Mouse (Mus musculus): Measurements from ENCODE around the gene Cgnl1. TPM values are rescaled to one million over a fixed set of nuclear protein-coding genes. Genes with fewer than 3 reads are reported as not detected.

Gene Cgnl1
- total and polyA plus RNA-seq, 3 experiments: 0.03 TPM; not detected in 2

DNA sequence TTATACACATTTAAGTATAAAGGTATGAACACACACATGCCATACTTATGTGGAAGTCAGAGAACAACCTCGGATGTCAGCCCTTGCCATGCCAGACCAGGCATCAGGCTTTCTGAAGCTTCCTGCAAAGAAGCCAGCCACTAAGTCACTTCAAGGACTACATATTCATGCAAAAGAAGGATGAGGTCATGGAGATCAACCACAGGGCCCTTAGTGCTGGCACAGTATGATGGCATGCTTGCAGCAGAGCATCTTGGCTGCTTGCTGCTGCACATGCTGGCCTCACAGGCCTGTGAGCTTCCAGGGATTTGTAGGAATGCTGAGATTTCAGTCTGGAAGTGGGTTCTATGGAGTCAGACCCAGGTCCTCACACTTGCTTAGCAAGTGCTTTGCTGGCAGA, 188.6 kb downstream of the Cgnl1 start:
- no peak overlapping the region for H3K4me2 ChIP-seq (ENCODE audit: insufficient read depth, low read depth, poor library complexity, severe bottlenecking)
- TF ChIP-seq JUN (IDR thresholded peaks at IDR 0.05; ENCODE audit: insufficient read depth, low read depth, low read length) (no peak), ZC3H11A (IDR thresholded peaks at IDR 0.05; ENCODE audit: low read depth, low read length) (no peak), NELFE (IDR thresholded peaks at IDR 0.05; ENCODE audit: low read depth, low read length) (no peak), CHD1 (IDR thresholded peaks at IDR 0.05; ENCODE audit: low read depth, low read length) (no peak), MEF2A (IDR thresholded peaks at IDR 0.05; ENCODE audit: borderline replicate concordance, low read depth, low read length) (no peak), MAX (IDR thresholded peaks at IDR 0.05; ENCODE audit: low read length) (no peak), RCOR1 (conservative IDR thresholded peaks at IDR 0.05; ENCODE audit: low read depth, low read length) (no peak), CTCF (conservative IDR thresholded peaks at IDR 0.05 in 1 of 2, IDR thresholded peaks at IDR 0.05 in 1 of 2; ENCODE audit: low read depth in 2 of 2, low read length in 2 of 2) (no peak), SIN3A (IDR thresholded peaks at IDR 0.05; ENCODE audit: low read length) (no peak), ZKSCAN1 (IDR thresholded peaks at IDR 0.05; ENCODE audit: borderline replicate concordance, low read depth, low read length) (no peak), IRF4 (IDR thresholded peaks at IDR 0.05; ENCODE audit: low read depth, low read length) (no peak), USF1 (IDR thresholded peaks at IDR 0.05; ENCODE audit: low read depth, low read length) (no peak), NRF1 (IDR thresholded peaks at IDR 0.05; ENCODE audit: low read depth, low read length) (no peak), E2F4 (IDR thresholded peaks at IDR 0.05; ENCODE audit: insufficient replicate concordance, low read depth, low read length) (no peak)
- no peak for DNase-seq (ENCODE audit: extremely low read depth)
- H3K79me2 ChIP-seq (replicated peaks; ENCODE audit: control insufficient read depth, extremely low read depth, insufficient read depth, poor library complexity, severe bottlenecking): no peaks in the 10 kb centered on the region
- no peak overlapping the region for H3K27ac ChIP-seq (ENCODE audit: insufficient read depth, low read depth)
- dilution Hi-C loops (cut with MboI; ENCODE audit: extremely low pct_ligation_motif_present, extremely low pct_unique_long_range_greater_than_20kb, low sequenced_read_pairs): no loop called here
- H3K9me3 ChIP-seq (replicated peaks; ENCODE audit: low read length): peaks cover 19% of the 10 kb centered on the region
- H3K36me3 ChIP-seq (replicated peaks in 1 of 2; ENCODE audit: control insufficient read depth in 1 of 2, insufficient read depth in 1 of 2, low read length in 1 of 2): peaks cover 0 to 43% of the 10 kb centered on the region in 2 experiments
- H3K4me1 ChIP-seq (ENCODE audit: control insufficient read depth in 1 of 2, insufficient read depth in 2 of 2): peaks cover 0 to 4% of the 10 kb centered on the region in 2 experiments; a peak in 1 of 4 replicates
- no peak overlapping the region for H3K4me3 ChIP-seq (replicated peaks in 1 of 3; ENCODE audit: low read depth in 2 of 3, low read length in 2 of 3, poor library complexity in 1 of 3)
- no peak overlapping the region for H3K9ac ChIP-seq (ENCODE audit: insufficient read depth, low read depth)
- H3K27me3 ChIP-seq (replicated peaks): no peaks in the 10 kb centered on the region
- in situ Hi-C loops (cut with MboI; ENCODE audit: low pct_ligation_motif_present, low pct_unique_long_range_greater_than_20kb, low sequenced_read_pairs): no loop called here

DNA sequence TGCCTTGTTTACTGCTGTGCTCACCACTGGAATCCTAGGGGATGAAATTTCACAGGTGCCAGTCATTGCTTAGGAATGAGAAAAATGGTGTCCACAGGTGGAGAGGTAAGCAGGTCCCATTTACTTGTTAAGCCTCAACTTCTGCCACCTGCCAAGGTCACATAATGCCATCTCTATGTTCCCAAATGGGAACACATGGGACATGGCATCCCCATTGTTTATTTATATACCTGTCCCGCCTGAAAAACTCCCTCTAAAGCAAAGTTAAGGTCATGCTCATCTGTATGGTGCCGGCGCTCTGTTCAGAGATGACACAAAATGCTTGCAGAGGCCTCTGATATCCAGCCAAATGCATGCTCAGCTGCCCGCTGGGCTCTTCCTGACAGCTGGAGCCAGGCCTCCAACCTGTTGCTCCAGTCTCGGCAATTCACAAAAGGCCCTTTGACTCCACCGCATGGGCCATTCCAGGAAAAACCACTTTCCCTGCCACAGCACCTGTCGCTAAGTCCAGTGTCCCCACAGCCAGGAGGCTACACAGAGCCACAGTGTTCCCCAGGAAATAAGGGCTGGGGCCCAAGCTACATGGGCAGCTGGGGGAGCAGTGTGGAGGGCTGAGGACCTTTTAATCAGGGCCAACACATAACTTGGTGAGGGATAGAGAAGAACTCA, 192.4 kb downstream of the Cgnl1 start:
- DNase-seq (ENCODE audit: extremely low read depth): no peak
- H3K4me1 ChIP-seq (ENCODE audit: control insufficient read depth in 1 of 2, insufficient read depth in 2 of 2): peaks cover 0 to 4% of the 10 kb centered on the region in 2 experiments; a peak in 1 of 4 replicates
- H3K27me3 ChIP-seq (replicated peaks): no peaks in the 10 kb centered on the region
- no peak overlapping the region for H3K4me2 ChIP-seq (ENCODE audit: insufficient read depth, low read depth, poor library complexity, severe bottlenecking)
- no peaks in the 10 kb centered on the region for H3K79me2 ChIP-seq (replicated peaks; ENCODE audit: control insufficient read depth, extremely low read depth, insufficient read depth, poor library complexity, severe bottlenecking)
- H3K36me3 ChIP-seq (replicated peaks in 1 of 2; ENCODE audit: control insufficient read depth in 1 of 2, insufficient read depth in 1 of 2, low read length in 1 of 2): peaks cover 0 to 44% of the 10 kb centered on the region in 2 experiments
- TF ChIP-seq RCOR1 (conservative IDR thresholded peaks at IDR 0.05; ENCODE audit: low read depth, low read length): no peak
- TF ChIP-seq JUN (IDR thresholded peaks at IDR 0.05; ENCODE audit: insufficient read depth, low read depth, low read length): no peak
- no peak for TF ChIP-seq HCFC1 (IDR thresholded peaks at IDR 0.05; ENCODE audit: low read depth, low read length)
- H3K9me3 ChIP-seq (replicated peaks; ENCODE audit: low read length): no peaks in the 10 kb centered on the region
- in situ Hi-C loops (cut with MboI; ENCODE audit: low pct_ligation_motif_present, low pct_unique_long_range_greater_than_20kb, low sequenced_read_pairs): no loop called here
- H3K27ac ChIP-seq (ENCODE audit: insufficient read depth, low read depth): no peak overlapping the region
- H3K4me3 ChIP-seq (replicated peaks in 1 of 3; ENCODE audit: low read depth in 2 of 3, low read length in 2 of 3, poor library complexity in 1 of 3): no peak overlapping the region
- H3K9ac ChIP-seq (ENCODE audit: insufficient read depth, low read depth): no peak overlapping the region
- dilution Hi-C loops (cut with MboI; ENCODE audit: extremely low pct_ligation_motif_present, extremely low pct_unique_long_range_greater_than_20kb, low sequenced_read_pairs): no loop called here

Other genes starting within 250 kb of the Cgnl1 start
- gene Myzap, start 179.2 kb downstream of the Cgnl1 start, total RNA-seq (2012; rRNA removed): 2.9 and 4.6 TPM in 2 replicates
- 6.2 and 6.3 TPM in 2 replicates for gene Myzap, start 179.2 kb downstream of the Cgnl1 start, total RNA-seq (2014; rRNA removed)
- gene Myzap, start 179.2 kb downstream of the Cgnl1 start, polyA plus RNA-seq (2012; ENCODE audit: insufficient read length, low read depth): 7.2 and 7.5 TPM in 2 replicates